Mouse (Mus musculus) ES-Bruce4 (cell line): ENCODE data around the gene Kcnd3.

ENCODE experiments used
- CTCF ChIP-seq: IDR thresholded peaks from one replicate; pipeline ENCODE4 v1.8.1; 2011; ENCODE audit warnings: low read depth, low read length
- POLR2A ChIP-seq: IDR thresholded peaks from one replicate; pipeline ENCODE4 v1.8.1; 2011; ENCODE audit warnings: low read length; ENCODE audit not compliant: insufficient read depth

DNA sequence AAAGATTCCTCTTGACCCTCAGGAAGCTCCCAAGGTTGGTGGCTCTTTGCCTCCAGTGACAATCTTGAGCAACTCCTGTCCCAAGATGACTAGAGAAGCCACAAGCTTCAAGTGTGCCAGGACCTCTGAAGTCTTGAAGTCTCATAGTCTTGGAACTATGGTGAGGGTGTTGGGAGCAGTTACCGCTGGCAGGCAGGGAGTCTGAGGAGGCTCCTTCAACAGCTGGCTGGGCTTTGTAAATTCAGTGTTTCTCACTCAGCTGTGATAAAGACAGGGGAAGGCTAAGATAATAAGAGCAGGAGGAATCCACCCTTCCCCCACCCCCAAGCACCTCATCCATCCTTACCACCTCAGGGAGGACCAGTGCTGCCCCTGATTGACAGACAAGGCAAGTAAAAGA is 92.0 kb downstream of the Kcnd3 start:
- TF ChIP-seq POLR2A: no peak
- no peak for TF ChIP-seq CTCF
